Mouse (Mus musculus) forebrain, embryonic 15.5 days (tissue): ENCODE measurements around the gene Zdhhc9. TPM values are rescaled to one million over a fixed set of nuclear protein-coding genes. Genes with fewer than 3 reads are reported as not detected.

Experiments
- polyA plus RNA-seq: library from polyadenylated mRNA; unstranded; fragments of >200 nt; fragmentation: Nextera tagmentation; extraction: Ambion mirVana; gene quantifications from 2 replicates; pipeline ENCODE4 v1.2.1, GENCODE M21; 2015

Gene Zdhhc9
- polyA plus RNA-seq, 1 experiment from 2014 or later: 7.6 TPM

Other genes with a start within 250 kb of the Zdhhc9 start
- 4.6 and 5.1 TPM in 2 replicates for gene Apln, start 174.0 kb downstream of the Zdhhc9 start, polyA plus RNA-seq
- gene Xpnpep2, start 100.2 kb downstream of the Zdhhc9 start, polyA plus RNA-seq: 0.56 and 0.59 TPM in 2 replicates
- 0.55 and 0.94 TPM in 2 replicates for gene Sash3, start 62.4 kb downstream of the Zdhhc9 start, polyA plus RNA-seq
- gene Utp14a, start 48.0 kb upstream of the Zdhhc9 start, polyA plus RNA-seq: 18.7 and 19.2 TPM in 2 replicates
- 6.5 and 7.5 TPM in 2 replicates for gene Bcorl1, start 132.5 kb upstream of the Zdhhc9 start, polyA plus RNA-seq